In the genomic region with DNA sequence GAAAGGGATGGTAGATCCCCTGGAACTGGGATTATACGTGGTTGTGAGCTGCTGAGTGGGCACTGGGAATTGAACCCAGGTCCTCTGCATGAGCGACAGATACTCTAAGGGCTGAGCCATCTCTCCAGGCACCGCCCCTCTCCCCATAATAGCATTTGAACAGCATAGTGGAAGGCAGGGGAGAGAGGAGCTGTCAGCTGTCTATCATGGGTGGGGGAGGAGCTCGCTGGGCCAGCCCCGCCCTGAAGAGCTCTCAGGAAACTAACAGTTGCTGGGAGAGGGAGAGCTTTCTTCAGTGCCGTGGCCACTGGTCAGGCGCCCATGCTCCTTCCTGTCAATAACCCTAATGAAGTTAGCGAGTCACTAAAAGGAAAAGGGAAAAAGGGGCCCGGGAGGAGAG, we compare ENCODE assay signal across 20 mouse cellular contexts. TPM values are rescaled to one million over a fixed set of nuclear protein-coding genes. Genes with fewer than 3 reads are reported as not detected.
"Had no signal": no experiment of that assay in that cellular context is flagged by ENCODE, and none has a peak within 500 bp of the region (broad histone marks: within the 10 kb centered on the region; RNA-seq: fewer than 3 reads in every experiment).

No protein-coding gene starts in this region.

- DNase-seq: kidney, adult 2 months; kidney, postnatal 14 days; lung, adult 2 months; lung, postnatal 36 days; midbrain, embryonic 14.5 days; retina, postnatal 1 day; right cerebral cortex, postnatal 4 days; spleen, adult 18-20 months; thymus, adult 18-20 months; thymus, postnatal 25 days had no signal

- H3K9me3 ChIP-seq: kidney, embryonic 15.5 days; limb, embryonic 10.5 days; liver, embryonic 15.5 days; neural tube, embryonic 12.5 days had no signal

- H3K4me3 ChIP-seq: kidney, embryonic 15.5 days; left cerebral cortex, adult 2 months; limb, embryonic 10.5 days; liver, embryonic 15.5 days; neural tube, embryonic 12.5 days had no signal

- H3K27me3 ChIP-seq: kidney, embryonic 15.5 days; liver, embryonic 15.5 days; neural tube, embryonic 12.5 days had no signal

- H3K36me3 ChIP-seq: liver, embryonic 15.5 days had no signal

- H3K27ac ChIP-seq: kidney, embryonic 15.5 days; left cerebral cortex, adult 2 months; limb, embryonic 10.5 days; liver, embryonic 15.5 days; neural tube, embryonic 12.5 days had no signal

- H3K9ac ChIP-seq: kidney, embryonic 15.5 days; liver, embryonic 15.5 days; neural tube, embryonic 12.5 days had no signal

- H3K4me1 ChIP-seq: liver, embryonic 15.5 days; neural tube, embryonic 12.5 days had no signal

- H3K4me2 ChIP-seq: kidney, embryonic 15.5 days; liver, embryonic 15.5 days; neural tube, embryonic 12.5 days had no signal

- ATAC-seq: lung, postnatal 0 days had no signal

RNA-seq across cellular contexts. Expression of gene Sall4, which starts 60.0 kb away (rescaled TPM):
- total RNA-seq: left cerebral cortex, postnatal 14 days; megakaryocyte progenitor cell, adult 5-6 weeks; monocyte, adult 5-6 weeks; neutrophil, adult 5-6 weeks had no signal
- polyA plus RNA-seq: kidney, adult 2 months; lung, adult 2 months; lung, postnatal 0 days had no signal
